Mouse (Mus musculus) retina, embryonic 14.5 days (tissue): Measurements from ENCODE around the gene Pigp.
"Not testable (repeated sequence)": the region's sequence is repeated elsewhere in the genome, so short reads cannot be mapped to it uniquely, and the experiment has no call there.

Source experiments
- DNase-seq: peaks from one replicate; pipeline ENCODE4 v3.0.0-alpha.2; 2015; ENCODE audit warnings: low spot score

Pigp gene

DNA sequence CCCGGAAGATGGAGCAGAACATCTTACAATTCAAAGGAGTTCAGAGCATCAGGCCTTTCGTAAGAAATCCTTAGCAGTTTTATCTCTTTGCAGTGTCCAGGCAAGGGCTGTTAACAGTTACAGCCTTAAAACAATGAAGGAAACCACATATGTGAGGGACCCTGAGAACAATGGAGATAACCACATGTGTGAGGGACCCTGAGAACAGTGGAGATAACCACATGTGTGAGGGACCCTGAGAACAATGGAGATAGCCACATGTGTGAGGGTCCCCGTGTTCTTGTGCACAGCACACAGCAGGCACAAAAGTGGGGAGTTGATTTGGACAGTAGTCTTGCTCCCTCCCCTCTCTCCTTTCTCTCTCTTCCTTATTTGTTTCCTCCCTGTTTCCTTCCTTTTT, 13.6 kb downstream of the Pigp start:
- no peak for DNase-seq

- DNase-seq, result no peak
Measured at GRCm38 (mm10) chr16:94356776-94357494, 14.7 kb downstream of the Pigp start.

- DNase-seq, result no peak
Measured at GRCm38 (mm10) chr16:94356046-94356445, 15.6 kb downstream of the Pigp start.

- no peak for DNase-seq
Measured at GRCm38 (mm10) chr16:94354450-94354849, 17.2 kb downstream of the Pigp start.

DNA sequence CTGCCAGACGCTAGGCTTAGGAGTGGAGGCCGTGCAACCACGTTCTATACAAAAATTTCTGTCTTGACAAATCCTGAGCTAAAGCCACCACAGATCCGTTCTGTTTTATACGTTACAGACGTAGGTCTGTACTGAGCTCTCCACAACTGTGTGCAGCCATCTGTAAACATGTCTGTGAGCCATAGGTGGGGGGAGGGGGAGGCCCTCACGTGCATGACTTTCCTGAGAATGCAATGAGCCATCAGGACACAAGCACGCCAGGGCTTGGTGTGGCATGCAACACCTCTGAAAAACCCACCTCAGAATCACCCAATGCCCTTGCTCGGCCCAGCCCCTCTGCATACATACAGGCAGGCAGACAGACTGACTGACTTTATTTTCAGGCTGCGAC, 21.4 kb downstream of the Pigp start:
- DNase-seq, result no peak

DNA sequence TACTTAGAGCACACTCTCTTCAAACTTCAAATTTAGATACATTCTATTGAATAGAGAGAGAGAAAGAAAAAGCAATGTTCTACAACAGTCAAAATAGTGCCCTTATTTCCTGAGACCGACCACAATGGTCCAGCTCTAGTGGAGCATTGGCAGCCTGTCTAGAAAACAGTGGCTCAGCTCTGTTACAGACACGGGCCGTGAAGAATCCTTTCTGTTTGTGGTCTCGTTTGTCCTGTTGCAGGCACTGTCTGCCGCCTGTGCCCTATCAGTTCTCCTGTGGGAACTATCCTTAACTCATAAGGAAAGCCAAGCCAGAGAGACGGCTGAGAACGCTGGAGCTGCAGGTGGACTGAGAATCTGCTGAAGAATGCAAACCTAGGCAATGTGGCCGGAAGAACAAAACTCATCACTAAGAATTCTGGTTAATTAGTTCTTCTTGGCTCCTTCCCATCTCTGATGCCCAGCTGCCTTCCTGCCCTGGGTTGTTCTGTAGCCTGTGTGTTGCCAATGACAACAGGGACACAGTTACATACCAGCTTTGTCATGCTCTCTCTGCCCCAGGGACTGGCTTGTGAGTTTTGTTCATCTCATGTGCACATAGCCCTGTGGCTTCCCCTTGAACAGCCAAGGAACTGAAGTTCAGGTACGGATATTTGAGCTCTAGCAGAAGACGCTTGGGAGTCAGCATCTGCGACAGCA, 21.9 kb downstream of the Pigp start:
- DNase-seq, result no peak

DNA sequence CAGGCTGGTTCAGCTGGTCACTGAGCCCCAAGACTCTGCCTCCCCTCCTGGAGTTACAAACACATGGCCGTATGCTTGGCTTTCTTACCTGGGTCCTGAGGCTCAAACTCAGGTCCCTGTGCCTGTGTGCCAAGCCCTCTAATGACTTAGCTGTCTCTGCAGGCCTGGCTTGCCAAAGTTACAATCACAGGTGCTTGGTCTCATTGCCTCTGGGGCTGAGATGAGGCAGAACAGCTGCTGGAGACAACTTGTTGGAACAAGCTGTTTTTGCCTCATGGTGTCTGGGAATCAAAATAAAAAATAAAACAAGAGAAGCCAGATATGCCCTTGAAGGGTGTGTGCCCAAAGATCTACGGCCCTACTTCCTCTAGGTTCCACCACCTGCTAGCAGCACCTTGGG, 22.9 kb downstream of the Pigp start:
- DNase-seq, result no peak

DNA sequence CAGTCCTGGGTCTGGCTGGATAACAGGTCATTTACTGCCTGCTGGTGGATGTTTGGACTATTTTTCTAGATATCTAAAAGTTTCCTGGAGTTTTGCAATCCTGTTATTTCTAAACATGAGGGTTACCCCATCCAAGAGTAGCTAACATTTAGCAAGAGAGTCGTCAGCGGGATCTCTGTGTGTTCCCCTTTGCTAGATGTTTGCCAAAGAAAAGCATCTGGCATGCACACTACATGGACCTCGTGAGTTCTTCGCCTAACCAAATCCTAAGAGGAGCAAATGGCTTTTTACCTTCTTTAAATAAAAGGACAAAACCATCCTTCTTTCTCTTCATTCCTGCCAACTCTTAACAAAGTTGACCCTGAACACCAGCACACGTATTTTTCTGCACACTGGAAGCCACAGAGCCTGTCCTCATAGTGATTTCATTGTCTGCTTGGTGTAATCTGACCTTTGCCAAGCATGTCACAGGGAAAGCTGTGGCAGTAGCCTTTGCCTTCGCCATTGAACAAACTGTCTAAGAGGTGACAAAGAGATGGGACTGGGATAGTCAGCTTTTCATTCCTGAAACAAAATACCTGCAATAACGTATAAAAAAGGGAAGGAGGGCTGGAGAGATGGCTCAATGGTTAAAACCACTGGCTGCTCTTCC, 24.4 kb downstream of the Pigp start:
- no peak for DNase-seq

DNA sequence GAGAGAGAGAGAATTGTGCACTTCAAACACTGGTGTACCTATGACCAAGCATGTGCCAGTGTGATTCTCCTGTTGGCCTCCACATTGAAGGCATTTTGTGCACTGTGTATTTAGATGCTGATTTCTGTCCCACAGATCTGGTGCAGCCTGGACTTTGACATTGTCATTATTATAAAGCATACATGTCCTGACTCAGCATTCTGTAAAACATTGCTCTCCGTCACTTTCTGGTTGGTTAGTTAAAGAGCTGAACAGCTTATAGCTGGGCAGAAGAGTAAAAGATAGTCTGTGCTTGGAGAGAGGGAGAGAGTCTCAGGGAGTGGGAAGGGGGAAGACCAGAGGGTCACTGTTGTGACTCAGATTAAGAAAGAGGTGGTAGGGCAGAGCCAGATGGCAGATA, 25.9 kb downstream of the Pigp start:
- no peak for DNase-seq

DNA sequence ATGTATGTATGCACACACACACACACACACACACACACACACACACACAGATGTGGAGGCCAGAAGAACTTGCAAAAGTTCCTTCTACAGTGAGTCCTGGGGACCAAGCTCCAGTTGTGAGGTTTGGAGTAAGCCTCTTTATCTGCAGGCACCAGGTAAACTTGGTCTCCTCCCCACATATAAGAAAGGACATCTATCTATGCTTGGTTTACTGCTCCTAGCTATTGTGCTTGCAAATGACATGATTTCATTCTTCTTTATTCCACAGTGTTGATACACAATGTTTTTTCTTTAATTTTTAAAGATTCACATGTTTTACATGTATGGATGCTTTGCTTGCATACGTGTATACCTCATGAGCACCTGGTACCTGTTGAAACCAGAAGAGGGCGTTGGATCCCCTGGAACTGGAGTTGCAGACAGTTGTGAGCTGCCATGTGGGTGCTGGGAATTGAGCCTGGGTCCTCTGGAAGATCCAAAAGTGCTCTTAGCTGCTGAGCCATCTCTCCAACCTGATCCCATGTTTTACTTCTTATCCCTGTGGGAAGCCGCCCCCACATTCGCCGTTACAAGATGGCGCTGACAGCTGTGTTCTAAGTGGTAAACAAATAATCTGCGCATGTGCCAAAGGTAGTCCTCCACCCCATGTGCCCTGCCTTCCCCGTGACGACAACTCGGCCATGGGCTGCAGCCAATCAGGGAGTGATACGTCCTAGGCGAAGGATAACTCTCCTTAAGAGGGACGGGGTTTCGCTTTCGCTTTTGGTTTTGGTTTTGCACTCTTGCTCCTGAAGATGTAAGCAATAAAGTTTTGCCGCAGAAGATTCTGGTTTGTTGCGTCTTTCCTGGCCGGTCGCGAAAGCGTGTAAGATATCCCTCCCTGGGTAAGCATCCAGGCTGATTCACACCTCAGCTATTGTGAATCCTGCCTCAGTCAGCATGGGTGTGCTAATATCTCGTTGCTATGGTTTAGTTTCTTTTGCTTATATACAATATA, 32.2 kb downstream of the Pigp start:
- not testable (repeated sequence) for DNase-seq

DNA sequence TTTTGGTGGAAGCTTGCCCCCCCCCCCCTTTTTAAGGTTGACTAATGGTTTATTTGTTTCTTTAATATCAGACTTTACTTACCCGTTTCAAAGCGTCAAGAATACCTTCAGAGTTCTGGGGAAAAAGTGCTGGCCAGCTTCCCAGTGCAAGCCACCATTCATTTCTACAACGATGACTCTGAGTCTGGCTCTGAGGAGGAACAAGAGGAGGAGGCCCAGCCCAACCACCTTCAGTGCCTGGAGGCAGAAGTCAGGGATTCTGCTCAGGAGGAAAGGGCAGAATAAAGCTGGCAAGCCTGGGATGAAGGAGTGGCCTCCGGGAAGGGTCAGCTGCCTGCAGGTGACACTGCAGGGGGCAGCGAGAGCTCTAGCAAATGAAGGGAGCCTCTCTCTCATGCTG, 36.0 kb downstream of the Pigp start:
- DNase-seq, result no peak

DNA sequence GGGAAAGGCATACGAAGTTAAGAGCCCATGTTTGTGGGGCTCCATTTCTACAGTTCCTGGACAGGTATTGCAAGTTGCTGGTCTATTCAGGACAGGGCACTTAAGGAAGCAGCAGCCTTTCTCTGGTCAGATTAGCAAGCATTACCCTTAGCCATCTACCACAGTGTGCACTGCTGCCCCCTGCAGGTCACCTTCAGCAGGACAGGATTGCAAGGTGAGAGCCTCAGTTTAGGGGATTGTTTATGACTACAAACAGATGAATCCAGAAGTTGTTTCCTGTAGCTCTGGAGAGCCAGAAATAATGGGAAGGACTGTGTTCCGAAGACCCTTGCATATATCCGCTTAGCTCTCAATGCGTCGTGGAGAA, 39.8 kb downstream of the Pigp start:
- peak; percentile 70 for DNase-seq

DNA sequence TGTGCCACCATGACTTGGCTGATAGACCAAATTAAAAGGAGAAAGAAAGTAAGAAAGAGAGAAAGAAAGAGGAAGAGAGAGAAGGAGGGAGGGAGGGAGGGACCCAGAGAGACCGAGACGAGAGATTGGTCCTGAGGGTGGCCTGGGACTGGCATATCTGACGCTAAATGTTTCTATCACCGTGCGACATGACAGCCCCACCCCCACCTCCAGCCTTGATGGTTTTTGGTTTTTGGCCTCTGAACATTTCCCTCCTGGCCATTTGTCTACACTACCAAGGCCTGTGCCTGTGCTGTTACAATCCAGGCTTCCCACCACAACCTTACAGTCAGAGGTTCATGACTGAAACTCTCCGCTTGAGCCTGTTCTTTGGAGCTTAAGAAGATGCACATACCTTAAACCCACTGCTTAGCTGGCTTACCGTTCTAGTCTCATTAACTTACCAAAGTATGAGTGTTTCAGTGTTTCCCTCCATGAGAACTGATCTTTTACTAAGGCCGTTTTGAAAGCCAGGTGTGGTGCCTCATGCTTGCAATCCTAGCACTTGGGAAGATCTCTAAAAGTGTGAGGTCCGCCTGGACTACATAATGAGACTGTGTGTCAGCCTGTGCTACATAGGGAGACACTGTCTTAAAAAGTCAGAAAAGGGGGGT, 40.3 kb downstream of the Pigp start:
- no peak for DNase-seq

DNA sequence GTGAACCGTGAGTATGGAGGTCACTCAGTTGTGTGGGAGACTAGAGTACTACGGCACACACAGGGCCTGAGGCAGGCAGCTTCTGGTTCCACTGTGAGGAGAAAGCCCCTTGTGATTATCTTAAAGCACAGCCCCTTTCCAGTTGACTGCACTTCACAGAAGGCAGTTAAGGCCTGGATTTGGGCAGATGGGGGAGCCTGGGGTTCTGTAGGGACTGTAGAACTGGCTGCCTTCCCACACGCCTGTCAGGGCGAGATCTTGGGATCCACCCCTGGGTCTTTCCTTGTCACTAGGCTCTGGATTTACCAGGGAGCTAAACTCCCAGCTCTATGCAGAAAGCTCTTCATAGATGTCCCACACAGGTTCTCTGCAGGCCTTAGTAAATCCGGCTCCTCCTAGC, 41.2 kb downstream of the Pigp start:
- DNase-seq, result peak; percentile 63

DNA sequence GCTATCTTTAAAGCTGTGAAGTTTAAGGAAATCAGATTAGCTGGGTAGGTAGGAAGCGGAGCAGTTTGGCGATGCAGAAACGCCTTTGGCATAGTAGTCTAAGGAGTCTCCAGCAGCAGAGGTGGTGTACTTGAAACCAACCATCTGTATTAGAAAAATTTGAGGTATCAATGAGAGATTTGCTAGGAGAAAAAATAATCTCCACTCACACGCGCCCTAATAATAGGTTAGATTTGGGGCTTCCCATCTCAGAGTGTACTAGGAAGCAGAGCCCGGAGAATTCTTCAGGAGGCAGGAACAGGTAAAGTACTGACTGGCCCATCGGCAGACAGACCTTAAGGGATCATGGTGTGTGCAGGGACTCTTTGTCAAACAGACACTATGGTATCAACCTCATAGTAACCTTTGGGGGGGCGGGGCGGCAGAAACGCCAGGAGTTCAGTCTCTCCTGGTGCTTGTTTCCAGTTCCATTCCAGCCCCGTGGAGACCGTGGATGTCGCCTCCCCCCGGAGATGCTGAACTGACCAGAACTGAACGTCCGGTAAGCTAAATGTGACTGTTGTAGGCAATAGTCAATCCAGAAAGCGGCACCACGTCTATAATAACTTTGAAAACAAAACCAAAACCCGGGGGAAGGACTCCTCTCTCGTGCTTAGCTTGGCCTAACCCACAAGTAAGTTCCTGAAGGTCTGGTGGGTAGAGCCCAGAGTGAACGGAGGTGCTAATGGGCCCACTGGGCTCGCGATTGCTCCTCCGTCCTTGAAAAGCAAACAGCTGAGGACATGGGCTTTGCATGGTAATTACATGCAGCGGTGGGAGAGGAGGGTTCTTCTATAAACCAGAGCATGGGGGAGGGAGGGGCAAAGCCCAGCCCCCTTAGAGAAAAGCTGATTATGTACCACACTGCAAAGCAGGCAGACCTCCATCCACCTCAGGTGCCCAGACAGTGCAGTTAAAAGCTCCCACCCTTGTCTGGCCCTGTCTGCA, 42.5 kb downstream of the Pigp start:
- peak; percentile 58 for DNase-seq

DNA sequence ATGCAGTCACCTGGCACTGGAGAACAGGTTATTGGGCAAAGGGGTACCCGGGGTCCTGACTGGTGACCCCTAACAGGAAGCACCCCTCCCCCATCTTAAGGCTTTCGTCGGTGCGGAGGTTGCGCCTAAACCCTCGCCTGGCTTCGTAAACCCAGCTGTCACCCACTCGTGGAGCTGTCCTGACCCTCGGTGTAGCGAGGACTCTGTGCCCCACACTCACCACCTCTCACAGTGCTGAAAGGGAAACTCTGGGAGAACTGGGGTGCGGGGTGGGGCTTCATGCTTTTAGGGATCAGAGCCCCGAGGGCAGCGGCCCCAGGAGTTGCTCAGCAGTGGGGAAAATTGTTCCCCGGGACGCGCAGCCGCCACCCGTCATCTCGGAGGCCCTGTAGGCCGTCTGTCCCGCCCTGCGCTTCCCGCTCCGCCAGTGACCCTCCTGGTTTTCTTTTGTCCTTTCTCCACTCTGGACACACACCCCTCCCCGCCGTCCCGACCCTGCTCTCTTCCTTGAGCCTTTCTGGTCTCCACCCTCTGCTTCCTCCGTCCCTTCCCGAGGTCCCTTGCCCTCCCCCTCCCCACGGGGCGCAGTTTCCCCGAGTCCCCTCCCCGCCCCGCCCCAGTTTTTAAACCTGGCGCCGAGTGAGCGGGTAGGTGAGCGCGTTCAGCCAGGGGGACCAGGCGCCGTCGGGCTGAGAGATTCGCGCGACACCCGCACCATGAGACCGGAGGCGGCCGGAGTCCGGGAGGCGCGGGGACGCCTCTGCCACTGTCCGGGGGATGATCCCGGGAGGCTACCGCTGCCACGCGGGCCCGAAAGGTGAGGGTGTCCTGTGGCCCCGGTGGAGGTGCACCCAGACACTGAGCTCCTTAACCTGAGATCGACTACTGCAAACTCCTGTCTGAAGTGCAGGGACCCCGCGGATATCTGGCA, 43.6 kb downstream of the Pigp start, which contains the start of gene Ripply3:
Gene Ripply3, plus strand, starts transcription at position 640 of the 931 bp plus-strand sequence.
- DNase-seq, result peak; percentile 52

DNA sequence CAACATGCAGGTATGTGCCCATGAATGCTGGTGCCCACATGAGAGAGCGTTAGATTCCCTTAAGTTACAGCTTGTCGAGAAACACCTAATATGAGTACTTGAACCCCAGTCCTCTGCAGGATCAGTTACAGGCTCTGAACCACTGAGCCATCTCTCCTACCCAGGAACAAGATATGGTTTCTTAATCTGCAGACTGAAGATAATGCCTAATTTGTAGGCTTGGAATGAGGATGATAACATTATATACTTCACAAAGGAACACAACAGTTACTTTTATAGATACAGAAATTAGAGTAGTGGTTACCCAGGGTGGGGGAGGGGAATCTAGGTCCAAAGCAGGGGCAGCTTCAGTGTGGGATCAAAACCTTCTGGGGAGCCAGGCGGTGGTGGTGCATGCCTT, 45.6 kb downstream of the Pigp start:
- no peak for DNase-seq

GRCm38 (mm10) chr16:94323681-94324080, 48.0 kb downstream of the Pigp start:
- no peak for DNase-seq

GRCm38 (mm10) chr16:94320223-94320622, 51.4 kb downstream of the Pigp start:
- no peak for DNase-seq
